Mouse (Mus musculus) liver, postnatal 0 days (tissue): ENCODE results near the gene 1110012L19Rik. TPM values are rescaled to one million over a fixed set of nuclear protein-coding genes. Genes with fewer than 3 reads are reported as not detected.
"Not testable (repeated sequence)": the region's sequence is repeated elsewhere in the genome, so short reads cannot be mapped to it uniquely, and the experiment has no call there.

Experiments used
- ATAC-seq: fragments of 200-750 bp; cut with Nextera tagmentation; 2 replicates; pipeline ENCODE4 v1.8.0; 2017; ENCODE audit warnings: mild to moderate bottlenecking, moderate library complexity
- DNase-seq: peaks from one replicate; pipeline ENCODE4 v3.0.0-alpha.2; 2016
- H3K27ac ChIP-seq: fragments of 300-500 bp; sonication (generic); 2 replicates; pipeline ENCODE4 v1.5.1; 2014; ENCODE audit warnings: antibody characterized with exemption, moderate library complexity, mild to moderate bottlenecking, low read depth
- H3K27me3 ChIP-seq: fragments of 300-500 bp; sonication (generic); 2 replicates; pipeline ENCODE4 v1.6.1; 2014; ENCODE audit warnings: low read length, control low read depth, mixed read lengths; ENCODE audit not compliant: insufficient read depth
- H3K36me3 ChIP-seq: fragments of 300-500 bp; sonication (generic); replicated peaks from 2 replicates; pipeline ENCODE4 v1.6.1; 2014; ENCODE audit warnings: mild to moderate bottlenecking, control low read depth, low read length, moderate library complexity, mixed read lengths; ENCODE audit not compliant: insufficient read depth
- H3K4me1 ChIP-seq: fragments of 300-500 bp; sonication (generic); 2 replicates; pipeline ENCODE4 v1.6.1; 2014; ENCODE audit warnings: antibody characterized with exemption, mild to moderate bottlenecking, control low read depth; ENCODE audit not compliant: insufficient read depth
- H3K4me2 ChIP-seq: fragments of 300-500 bp; sonication (generic); 2 replicates; pipeline ENCODE4 v1.6.1; 2014; ENCODE audit warnings: low read depth, mild to moderate bottlenecking, low read length, moderate library complexity, mixed read lengths
- H3K4me3 ChIP-seq: fragments of 300-500 bp; sonication (generic); 2 replicates; pipeline ENCODE4 v1.5.1; 2014; ENCODE audit warnings: low read depth, low read length
- H3K9ac ChIP-seq: fragments of 300-500 bp; sonication (generic); replicated peaks from 2 replicates; pipeline ENCODE4 v1.6.1; 2014; ENCODE audit warnings: mild to moderate bottlenecking, moderate library complexity
- H3K9me3 ChIP-seq: fragments of 300-500 bp; sonication (generic); 2 replicates; pipeline ENCODE4 v1.6.1; 2016; ENCODE audit warnings: mild to moderate bottlenecking, control low read depth, low read length, mixed read lengths
- CTCF ChIP-seq: sonication (generic); IDR thresholded peaks from 2 replicates; pipeline ENCODE4 v1.5.1; 2016; ENCODE audit warnings: antibody characterized with exemption, low read depth
- EP300 ChIP-seq: IDR thresholded peaks from 2 replicates; pipeline ENCODE4 v1.6.1; 2016; ENCODE audit warnings: antibody characterized with exemption, low read depth, mild to moderate bottlenecking
- WGBS: fragments of 180-500 bp; shearing (Covaris S2); extraction: QIAGEN DNeasy Blood & Tissue Kit; methylation state at CpG from one replicate; pipeline ENCODE4 v1.1.7; 2014; ENCODE audit not compliant: insufficient replicate concordance; 5-methylcytosine and 5-hydroxymethylcytosine counted together
- polyA plus RNA-seq: library from polyadenylated mRNA; unstranded; fragments of >200 nt; fragmentation: Nextera tagmentation; extraction: Ambion mirVana; gene quantifications from 2 replicates; pipeline ENCODE4 v1.2.1, GENCODE M21; 2015

Gene 1110012L19Rik
- polyA plus RNA-seq, result 10.0 and 10.4 TPM in 2 replicates

GRCm38 (mm10) chrX:70385276-70385961, at the start of gene 1110012L19Rik:
TSS of gene 1110012L19Rik (plus strand) at chrX:70385877.
- no peaks in the 10 kb centered on the region for H3K36me3 ChIP-seq
- H3K27me3 ChIP-seq, result no peaks in the 10 kb centered on the region
- TF ChIP-seq EP300 (peak; percentile 4; the same call in 1 of the 2 replicates), CTCF (no peak)
- H3K27ac ChIP-seq, result peak within 1 kb of the TSS; percentile 72
- peak; percentile 95 for ATAC-seq
- 12% methylated on average over 22 of the region's 22 CpGs for WGBS
- peak within 1 kb of the TSS; percentile 53 for H3K9ac ChIP-seq
- no peaks in the 10 kb centered on the region for H3K9me3 ChIP-seq
- peak; percentile 71 for DNase-seq
- H3K4me1 ChIP-seq, result peaks cover 6% of the 10 kb centered on the region; the same call in 1 of the 2 replicates
- H3K4me3 ChIP-seq, result peak within 1 kb of the TSS; percentile 57
- H3K4me2 ChIP-seq, result peak within 1 kb of the TSS; percentile 70

- H3K36me3 ChIP-seq, result no peaks in the 10 kb centered on the region
- H3K4me1 ChIP-seq, result no peaks in the 10 kb centered on the region
- no peak overlapping the region for H3K4me3 ChIP-seq
- TF ChIP-seq CTCF, result no peak
- no peak for TF ChIP-seq EP300
- no peak overlapping the region for H3K4me2 ChIP-seq
- H3K9ac ChIP-seq, result no peak overlapping the region
- no peak for ATAC-seq
- H3K27me3 ChIP-seq, result no peaks in the 10 kb centered on the region
- H3K27ac ChIP-seq, result no peak overlapping the region
- no peaks in the 10 kb centered on the region for H3K9me3 ChIP-seq
- WGBS, result 81% methylated on average over 7 of the region's 7 CpGs
- no peak for DNase-seq
Observed at GRCm38 (mm10) chrX:70362985-70363384, 22.7 kb upstream of the 1110012L19Rik start.

DNA sequence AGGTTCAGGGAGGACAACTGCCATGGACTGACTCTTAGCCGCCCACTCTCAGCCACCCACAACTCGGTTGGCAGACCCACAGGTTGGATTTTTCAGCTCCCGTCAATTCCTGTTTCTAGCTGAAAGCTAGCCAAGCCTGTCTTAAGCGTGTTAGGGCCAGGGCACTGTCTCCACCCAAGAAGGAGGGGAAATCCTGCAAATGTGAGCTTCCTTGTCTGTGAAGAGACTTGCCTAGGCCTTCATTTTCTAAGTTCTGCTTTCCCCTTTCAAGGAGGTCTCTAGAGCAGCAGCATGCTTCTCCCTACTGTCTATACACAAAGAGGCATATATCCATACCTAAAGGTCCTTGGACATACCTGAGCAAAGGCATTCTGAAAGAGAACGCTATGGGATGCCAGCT, 22.2 kb upstream of the 1110012L19Rik start:
- Histone ChIP-seq H3K9ac (no peak overlapping the region), H3K27ac (no peak overlapping the region), H3K27me3 (no peaks in the 10 kb centered on the region), H3K4me1 (no peaks in the 10 kb centered on the region), H3K4me3 (no peak overlapping the region), H3K36me3 (no peaks in the 10 kb centered on the region), H3K9me3 (no peaks in the 10 kb centered on the region), H3K4me2 (no peak overlapping the region)
- 70% methylated on average over 5 of the region's 5 CpGs for WGBS
- ATAC-seq (no peak), DNase-seq (no peak)
- no peak for TF ChIP-seq EP300
- no peak for TF ChIP-seq CTCF

DNA sequence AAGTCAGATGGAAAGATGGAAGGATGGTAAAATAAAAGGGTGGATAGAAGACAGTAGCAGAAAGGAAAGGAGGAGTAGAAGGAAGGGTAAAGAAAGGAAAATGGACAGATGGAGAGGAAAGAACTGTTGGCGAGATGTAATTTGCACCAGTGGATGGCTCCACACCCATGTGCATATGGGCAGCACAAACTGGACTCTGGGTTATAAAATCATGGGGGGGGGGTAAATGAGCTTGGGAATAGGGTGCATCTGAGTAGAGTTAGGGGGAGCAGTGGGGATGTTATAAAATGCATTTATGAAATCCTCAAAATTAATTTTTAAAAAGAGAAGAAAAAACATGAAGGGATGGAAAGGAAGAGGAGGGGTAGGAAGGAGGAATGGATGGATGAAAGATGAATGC, 21.5 kb upstream of the 1110012L19Rik start:
- no peak overlapping the region for H3K9ac ChIP-seq
- no peaks in the 10 kb centered on the region for H3K36me3 ChIP-seq
- no peak for DNase-seq
- H3K4me1 ChIP-seq, result no peaks in the 10 kb centered on the region
- ATAC-seq, result no peak
- 70% methylated on average over 1 of the region's 1 CpGs for WGBS
- no peak overlapping the region for H3K27ac ChIP-seq
- TF ChIP-seq EP300 (no peak), CTCF (no peak)
- no peaks in the 10 kb centered on the region for H3K9me3 ChIP-seq
- peak overlapping the region; percentile 67 for H3K4me2 ChIP-seq
- peak overlapping the region; percentile 52 for H3K4me3 ChIP-seq
- no peaks in the 10 kb centered on the region for H3K27me3 ChIP-seq

DNA sequence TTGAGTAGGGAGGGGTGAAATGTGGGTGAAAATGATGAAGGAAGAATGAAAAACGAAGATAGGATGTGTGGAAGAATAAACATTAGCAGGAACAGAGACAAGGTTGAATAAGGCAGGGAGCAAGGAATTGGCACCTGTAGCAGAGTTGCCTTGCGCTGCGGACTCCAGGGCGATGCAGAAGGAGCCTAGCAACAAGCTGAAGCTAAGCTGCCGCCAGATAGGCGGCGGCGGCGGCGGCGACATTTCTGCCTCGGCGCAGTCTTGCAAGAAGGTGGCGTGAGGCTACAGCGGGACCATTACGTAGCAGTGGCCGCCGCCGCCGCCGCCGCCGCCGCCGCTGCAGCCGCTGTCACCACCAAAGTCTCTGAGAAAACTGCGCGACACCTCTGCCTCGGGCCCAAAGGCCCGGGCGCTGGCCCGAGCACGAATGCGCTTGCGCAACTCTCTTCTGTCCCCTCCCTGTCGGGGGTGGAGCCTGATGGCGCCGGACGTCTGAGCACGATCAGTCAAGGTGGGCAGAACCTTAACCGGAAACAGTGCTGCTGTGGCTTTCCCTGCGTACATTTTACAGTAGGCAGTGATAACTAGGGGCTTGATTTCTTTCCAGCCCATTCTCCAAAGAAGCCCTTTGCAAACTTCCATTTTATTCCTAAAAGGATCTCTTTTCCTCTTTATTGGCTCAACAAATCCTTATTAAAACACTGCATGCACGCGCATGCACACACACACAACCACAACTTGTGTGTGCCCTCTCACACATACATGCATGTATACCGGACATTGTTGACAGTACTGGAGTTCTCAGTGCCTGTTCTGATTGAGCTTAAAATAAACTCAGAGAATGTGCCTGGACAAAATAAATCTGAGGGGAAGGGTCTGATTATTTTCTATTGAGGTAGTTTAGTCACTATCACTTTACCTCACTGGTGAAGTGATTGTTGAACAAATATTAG, 20.7 kb upstream of the 1110012L19Rik start, which contains the start of gene Ids:
Gene Ids, minus strand, starts transcription at position 424 of the 953 bp plus-strand sequence.
- WGBS, result 15% methylated on average over 37 of the region's 45 CpGs
- no peaks in the 10 kb centered on the region for H3K36me3 ChIP-seq
- no peak within 1 kb of the TSS for H3K27ac ChIP-seq
- H3K4me2 ChIP-seq, result peak within 1 kb of the TSS; percentile 67
- peak within 1 kb of the TSS; percentile 55; the same call in 1 of the 2 replicates for H3K9ac ChIP-seq
- no peaks in the 10 kb centered on the region for H3K27me3 ChIP-seq
- DNase-seq (peak; percentile 83), ATAC-seq (peak; percentile 99)
- peak within 1 kb of the TSS; percentile 52 for H3K4me3 ChIP-seq
- H3K4me1 ChIP-seq, result no peaks in the 10 kb centered on the region
- TF ChIP-seq CTCF (no peak), EP300 (no peak)
- no peaks in the 10 kb centered on the region for H3K9me3 ChIP-seq

DNA sequence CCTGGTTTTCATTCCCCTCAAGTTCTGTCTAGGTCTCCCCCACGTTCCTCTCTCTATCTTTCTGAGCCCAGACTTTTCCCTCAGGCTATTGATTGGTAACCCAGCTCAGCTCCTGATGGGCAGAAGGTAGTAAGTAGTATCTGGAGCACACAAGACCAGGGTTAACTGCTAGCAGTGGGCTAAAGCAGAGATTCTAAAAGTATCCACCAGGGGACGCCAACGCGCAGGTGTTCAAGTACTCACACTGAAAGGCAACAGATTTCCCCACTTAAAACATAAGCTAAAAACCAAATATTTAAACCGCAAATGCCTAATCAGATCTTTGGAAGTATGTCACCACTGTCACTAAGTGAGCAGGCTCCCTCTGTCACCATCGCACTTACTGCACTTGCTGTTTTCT, 15.9 kb upstream of the 1110012L19Rik start:
- not testable (repeated sequence) for H3K27me3 ChIP-seq, H3K27ac ChIP-seq, H3K4me1 ChIP-seq, ATAC-seq, H3K9ac ChIP-seq, H3K9me3 ChIP-seq, H3K36me3 ChIP-seq, DNase-seq, H3K4me2 ChIP-seq, H3K4me3 ChIP-seq
- WGBS, result 33% methylated on average over 1 of the region's 6 CpGs
